Mouse (Mus musculus) left cerebral cortex, adult 2 months (tissue): Measurements from ENCODE around the gene Adipor2. TPM values are rescaled to one million over a fixed set of nuclear protein-coding genes. Genes with fewer than 3 reads are reported as not detected.

Experiments used
- DNase-seq, 2 experiments: peaks; one replicate each; pipeline ENCODE4 v3.0.0; 2021 to 2022; ENCODE audit warnings: low spot score in 2 of 2, mixed read lengths in 1 of 2; ENCODE audit errors: extremely low spot score in 1 of 2
- H3K27ac ChIP-seq: fragments of 200-600 bp; 2 replicates; pipeline ENCODE4 v1.8.1; 2022
- H3K4me3 ChIP-seq: fragments of 200-600 bp; 2 replicates; pipeline ENCODE4 v1.8.1; 2022
- CTCF ChIP-seq: fragments of 200-600 bp; IDR thresholded peaks from 2 replicates; pipeline ENCODE4 v1.8.1; 2022; ENCODE audit warnings: antibody characterized with exemption, mild to moderate bottlenecking, moderate library complexity
- intact Hi-C: fragments of 180-260 bp; cut with DNase I; formaldehyde crosslinking; loops from one replicate; pipeline ENCODE4 v1.15.1; 2025
- long read RNA-seq, 2 experiments: library from polyadenylated mRNA; stranded (forward); transcript quantifications; one replicate each; pipeline ENCODE4 v2.0.0; 2021; ENCODE audit warnings: borderline mapping rate in 2 of 2
- total RNA-seq, 2 experiments: library from RNA; stranded (reverse); gene quantifications; 2 replicates each; pipeline ENCODE4 v1.2.3; 2021

The Adipor2 gene
- total RNA-seq, result 10 to 100 TPM; 39.9 to 40.9 TPM
- long read RNA-seq, experiment 1, transcript Adipor2-202 (8 exons, 3,489 nt), result major isoform, 8 of 29 reads
- long read RNA-seq, experiment 1, partial matches to known transcripts, result 1 of 29 reads
- long read RNA-seq, experiment 1, other reads (novel, unspliced or antisense), result 20 of 29 reads
- long read RNA-seq, experiment 2, full-length matches to known transcripts, result 5 of 15 reads
- long read RNA-seq, experiment 2, partial matches to known transcripts, result 0 of 15 reads
- long read RNA-seq, experiment 2, other reads (novel, unspliced or antisense), result 10 of 15 reads

- peak within 1 kb of the TSS; percentile 76 for H3K27ac ChIP-seq
- intact Hi-C loops, result no loop called here
- H3K4me3 ChIP-seq, result peak within 1 kb of the TSS; percentile 37
- DNase-seq, result no peak
- no peak for TF ChIP-seq CTCF
Observed at GRCm38 (mm10) chr6:119417354-119417753, at the start of gene Adipor2. Gene Adipor2 (minus strand): TSS chr6:119417704.

- no peak for DNase-seq
- no peak overlapping the region for H3K27ac ChIP-seq
- H3K4me3 ChIP-seq, result no peak overlapping the region
- TF ChIP-seq CTCF, result no peak
- intact Hi-C loops, result no loop called here
Observed at GRCm38 (mm10) chr6:119466161-119466560, 48.7 kb upstream of the Adipor2 start.

GRCm38 (mm10) chr6:119460391-119460790 lies 42.9 kb upstream of the Adipor2 start:
- no peak for TF ChIP-seq CTCF
- no peak overlapping the region for H3K4me3 ChIP-seq
- DNase-seq, result no peak
- intact Hi-C loops, result no loop called here
- H3K27ac ChIP-seq, result no peak overlapping the region

- intact Hi-C loops, result no loop called here
- no peak for DNase-seq
- H3K27ac ChIP-seq, result no peak overlapping the region
- H3K4me3 ChIP-seq, result no peak overlapping the region
- TF ChIP-seq CTCF, result no peak
Observed at GRCm38 (mm10) chr6:119459041-119459440, 41.5 kb upstream of the Adipor2 start.

GRCm38 (mm10) chr6:119458166-119458565 lies 40.7 kb upstream of the Adipor2 start:
- Histone ChIP-seq H3K4me3 (no peak overlapping the region), H3K27ac (no peak overlapping the region)
- no peak for TF ChIP-seq CTCF
- no peak for DNase-seq
- intact Hi-C loops, result no loop called here

- DNase-seq, result peak; percentile 75 to 76
- no peak for TF ChIP-seq CTCF
- peak overlapping the region; percentile 43 for H3K4me3 ChIP-seq
- peak overlapping the region; percentile 76 for H3K27ac ChIP-seq
- intact Hi-C loops, result loop anchor here (1.0 kb wide), 1 partner anchor 26 kb away; no protein-coding TSS in a partner anchor
Observed at GRCm38 (mm10) chr6:119451981-119452499, 34.5 kb upstream of the Adipor2 start.

GRCm38 (mm10) chr6:119450965-119451943 lies 33.8 kb upstream of the Adipor2 start:
- H3K27ac ChIP-seq, result peak overlapping the region; percentile 54; the same call in 1 of the 2 replicates
- DNase-seq, result no peak
- intact Hi-C loops, result no loop called here
- peak overlapping the region; percentile 43; the same call in 1 of the 2 replicates for H3K4me3 ChIP-seq
- TF ChIP-seq CTCF, result no peak

GRCm38 (mm10) chr6:119449060-119449499 lies 31.6 kb upstream of the Adipor2 start:
- Histone ChIP-seq H3K4me3 (peak overlapping the region; percentile 19; the same call in 1 of the 2 replicates), H3K27ac (no peak overlapping the region)
- peak; percentile 31 for TF ChIP-seq CTCF
- intact Hi-C loops, result no loop called here
- no peak for DNase-seq

- no peak for DNase-seq
- H3K27ac ChIP-seq, result no peak overlapping the region
- peak overlapping the region; percentile 19; the same call in 1 of the 2 replicates for H3K4me3 ChIP-seq
- TF ChIP-seq CTCF, result no peak
- intact Hi-C loops, result no loop called here
Observed at GRCm38 (mm10) chr6:119448321-119449059, 31.0 kb upstream of the Adipor2 start.

GRCm38 (mm10) chr6:119445671-119446607 lies 28.4 kb upstream of the Adipor2 start:
- Histone ChIP-seq H3K4me3 (no peak overlapping the region), H3K27ac (no peak overlapping the region)
- DNase-seq, result no peak
- no peak for TF ChIP-seq CTCF
- intact Hi-C loops, result no loop called here
